Mouse (Mus musculus) forebrain, embryonic 16.5 days (tissue): ENCODE results near the gene Itprip. TPM values are rescaled to one million over a fixed set of nuclear protein-coding genes. Genes with fewer than 3 reads are reported as not detected.

Experiments used
- ATAC-seq: fragments of 200-750 bp; cut with Nextera tagmentation; 2 replicates; pipeline ENCODE4 v1.8.0; 2017; ENCODE audit warnings: mild to moderate bottlenecking, moderate library complexity
- H3K27ac ChIP-seq: fragments of 300-500 bp; sonication (generic); 2 replicates; pipeline ENCODE4 v1.5.1; 2014; ENCODE audit warnings: low read length, control low read depth
- H3K27me3 ChIP-seq: fragments of 300-500 bp; sonication (generic); replicated peaks from 2 replicates; pipeline ENCODE4 v1.6.1; 2014; ENCODE audit warnings: low read length; ENCODE audit not compliant: control insufficient read depth, insufficient read depth
- H3K36me3 ChIP-seq: fragments of 300-500 bp; sonication (generic); 2 replicates; pipeline ENCODE4 v1.6.1; 2014; ENCODE audit not compliant: control insufficient read depth, insufficient read depth
- H3K4me1 ChIP-seq: fragments of 300-500 bp; sonication (generic); replicated peaks from 2 replicates; pipeline ENCODE4 v1.6.1; 2014; ENCODE audit warnings: low read length; ENCODE audit not compliant: control insufficient read depth, insufficient read depth
- H3K4me2 ChIP-seq: fragments of 300-500 bp; sonication (generic); 2 replicates; pipeline ENCODE4 v1.6.1; 2014; ENCODE audit warnings: mild to moderate bottlenecking, low read length, control low read depth
- H3K4me3 ChIP-seq: fragments of 300-500 bp; sonication (generic); replicated peaks from 2 replicates; pipeline ENCODE4 v1.5.1; 2014; ENCODE audit warnings: mild to moderate bottlenecking, low read length, control low read depth
- H3K9ac ChIP-seq: fragments of 300-500 bp; sonication (generic); replicated peaks from 2 replicates; pipeline ENCODE4 v1.6.1; 2014; ENCODE audit warnings: low read depth, low read length, control low read depth
- H3K9me3 ChIP-seq: fragments of 300-500 bp; sonication (generic); 2 replicates; pipeline ENCODE4 v1.6.1; 2016; ENCODE audit warnings: low read length; ENCODE audit not compliant: control insufficient read depth
- WGBS: fragments of 180-500 bp; shearing (Covaris S2); extraction: QIAGEN DNeasy Blood & Tissue Kit; methylation state at CpG from one replicate; pipeline ENCODE4 v1.1.7; 2014; 5-methylcytosine and 5-hydroxymethylcytosine counted together
- polyA plus RNA-seq: library from polyadenylated mRNA; unstranded; fragments of >200 nt; fragmentation: Nextera tagmentation; extraction: Ambion mirVana; gene quantifications from 2 replicates; pipeline ENCODE4 v1.2.1, GENCODE M21; 2015

Gene Itprip
- polyA plus RNA-seq, 1 experiment from 2014 or later: 6.9 TPM

GRCm38 (mm10) chr19:47865353-47865947 is 53.6 kb downstream of the Itprip start, which contains the start of gene Gsto2:
Gene Gsto2, plus strand, starts transcription at chr19:47865534.
- ATAC-seq: peak; percentile 100
- Histone ChIP-seq H3K4me3 (peak within 1 kb of the TSS; percentile 69), H3K9me3 (no peaks in the 10 kb centered on the region), H3K27me3 (no peaks in the 10 kb centered on the region), H3K4me1 (peaks cover 4% of the 10 kb centered on the region), H3K4me2 (peak within 1 kb of the TSS; percentile 72), H3K9ac (peak within 1 kb of the TSS; percentile 81), H3K36me3 (no peaks in the 10 kb centered on the region), H3K27ac (peak within 1 kb of the TSS; percentile 82)
- WGBS: under 1% methylated on average over 49 of the region's 49 CpGs

GRCm38 (mm10) chr19:47864721-47865120 is 54.4 kb downstream of the Itprip start:
- H3K4me2 ChIP-seq: peak overlapping the region; percentile 72
- no peaks in the 10 kb centered on the region for H3K27me3 ChIP-seq
- WGBS: 85% methylated on average over 7 of the region's 7 CpGs
- peaks cover 4% of the 10 kb centered on the region for H3K4me1 ChIP-seq
- H3K27ac ChIP-seq: no peak overlapping the region
- H3K36me3 ChIP-seq: peaks cover 2% of the 10 kb centered on the region; the same call in 1 of the 2 replicates
- H3K9me3 ChIP-seq: no peaks in the 10 kb centered on the region
- no peak for ATAC-seq
- peak overlapping the region; percentile 69 for H3K4me3 ChIP-seq
- peak overlapping the region; percentile 81; the same call in 1 of the 2 replicates for H3K9ac ChIP-seq

DNA sequence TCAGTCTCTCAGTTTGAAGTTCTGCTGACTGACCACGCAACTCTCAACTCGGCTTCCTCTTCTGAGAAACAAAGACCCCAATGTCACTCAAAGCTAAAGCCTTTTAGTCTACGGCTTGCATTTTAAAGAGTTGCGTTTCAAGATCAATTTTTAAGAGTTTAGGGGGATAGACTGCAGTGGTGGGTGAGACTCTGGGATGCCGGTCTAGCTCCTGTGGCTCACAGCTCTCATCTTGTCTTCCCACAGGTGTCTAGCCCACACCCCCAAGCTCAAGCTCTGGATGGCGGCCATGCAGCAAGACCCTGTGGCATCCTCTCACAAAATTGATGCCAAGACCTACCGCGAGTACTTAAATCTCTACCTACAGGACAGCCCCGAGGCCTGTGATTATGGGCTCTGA is 55.0 kb downstream of the Itprip start:
- Histone ChIP-seq H3K4me3 (no peak overlapping the region), H3K4me2 (no peak overlapping the region), H3K27ac (no peak overlapping the region), H3K27me3 (no peaks in the 10 kb centered on the region), H3K9ac (no peak overlapping the region), H3K36me3 (peaks cover 4% of the 10 kb centered on the region; the same call in 1 of the 2 replicates), H3K4me1 (peaks cover 4% of the 10 kb centered on the region), H3K9me3 (no peaks in the 10 kb centered on the region)
- 97% methylated on average over 9 of the region's 9 CpGs for WGBS
- no peak for ATAC-seq

DNA sequence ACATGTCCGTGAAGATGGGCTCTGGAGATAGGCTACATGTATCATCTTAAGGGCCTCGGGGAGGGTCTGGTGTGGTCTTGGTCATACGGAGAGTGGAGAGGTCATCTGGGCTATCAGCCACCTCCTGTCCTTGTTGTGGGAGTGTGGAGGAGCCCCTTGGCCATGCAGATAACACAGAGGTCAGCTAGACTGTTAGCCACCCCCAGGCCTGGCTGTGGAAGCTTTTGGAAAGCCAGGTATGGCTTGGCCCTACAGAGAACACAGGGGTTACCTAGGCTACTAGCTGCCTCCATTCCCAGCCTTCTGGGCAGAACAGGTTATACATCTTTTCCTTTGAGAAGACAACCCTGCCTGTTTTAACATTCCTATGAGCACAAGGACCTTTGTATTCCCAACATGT is 56.5 kb downstream of the Itprip start:
- Histone ChIP-seq H3K27me3 (no peaks in the 10 kb centered on the region), H3K4me1 (peaks cover 4% of the 10 kb centered on the region), H3K4me2 (no peak overlapping the region), H3K9ac (no peak overlapping the region), H3K36me3 (peaks cover 4% of the 10 kb centered on the region; the same call in 1 of the 2 replicates), H3K4me3 (no peak overlapping the region), H3K9me3 (no peaks in the 10 kb centered on the region), H3K27ac (no peak overlapping the region)
- no peak for ATAC-seq
- 95% methylated on average over 3 of the region's 3 CpGs for WGBS

DNA sequence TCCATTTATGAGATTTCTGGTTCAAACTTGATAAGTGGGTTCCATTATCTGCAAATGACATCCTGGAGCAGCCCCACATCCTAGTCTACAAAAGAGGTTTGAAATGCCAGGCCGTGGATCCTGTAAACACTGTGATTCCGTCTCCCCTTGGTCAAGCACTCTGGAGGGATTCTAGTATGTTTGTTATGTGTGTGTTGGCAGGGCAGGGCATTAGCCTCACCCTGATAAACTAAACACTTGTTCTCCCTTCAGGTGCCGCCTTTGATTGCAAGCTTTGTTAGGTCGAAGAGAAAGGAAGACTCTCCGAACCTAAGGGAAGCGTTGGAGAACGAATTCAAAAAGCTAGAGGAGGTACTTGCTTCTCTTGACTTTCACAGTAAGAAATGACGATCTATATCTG is 59.9 kb downstream of the Itprip start:
- no peak for ATAC-seq
- Histone ChIP-seq H3K4me2 (no peak overlapping the region), H3K9me3 (no peaks in the 10 kb centered on the region), H3K27me3 (no peaks in the 10 kb centered on the region), H3K4me3 (no peak overlapping the region), H3K9ac (no peak overlapping the region), H3K4me1 (peaks cover 9% of the 10 kb centered on the region), H3K36me3 (peaks cover 4% of the 10 kb centered on the region; the same call in 1 of the 2 replicates), H3K27ac (no peak overlapping the region)
- WGBS: 94% methylated on average over 8 of the region's 8 CpGs

DNA sequence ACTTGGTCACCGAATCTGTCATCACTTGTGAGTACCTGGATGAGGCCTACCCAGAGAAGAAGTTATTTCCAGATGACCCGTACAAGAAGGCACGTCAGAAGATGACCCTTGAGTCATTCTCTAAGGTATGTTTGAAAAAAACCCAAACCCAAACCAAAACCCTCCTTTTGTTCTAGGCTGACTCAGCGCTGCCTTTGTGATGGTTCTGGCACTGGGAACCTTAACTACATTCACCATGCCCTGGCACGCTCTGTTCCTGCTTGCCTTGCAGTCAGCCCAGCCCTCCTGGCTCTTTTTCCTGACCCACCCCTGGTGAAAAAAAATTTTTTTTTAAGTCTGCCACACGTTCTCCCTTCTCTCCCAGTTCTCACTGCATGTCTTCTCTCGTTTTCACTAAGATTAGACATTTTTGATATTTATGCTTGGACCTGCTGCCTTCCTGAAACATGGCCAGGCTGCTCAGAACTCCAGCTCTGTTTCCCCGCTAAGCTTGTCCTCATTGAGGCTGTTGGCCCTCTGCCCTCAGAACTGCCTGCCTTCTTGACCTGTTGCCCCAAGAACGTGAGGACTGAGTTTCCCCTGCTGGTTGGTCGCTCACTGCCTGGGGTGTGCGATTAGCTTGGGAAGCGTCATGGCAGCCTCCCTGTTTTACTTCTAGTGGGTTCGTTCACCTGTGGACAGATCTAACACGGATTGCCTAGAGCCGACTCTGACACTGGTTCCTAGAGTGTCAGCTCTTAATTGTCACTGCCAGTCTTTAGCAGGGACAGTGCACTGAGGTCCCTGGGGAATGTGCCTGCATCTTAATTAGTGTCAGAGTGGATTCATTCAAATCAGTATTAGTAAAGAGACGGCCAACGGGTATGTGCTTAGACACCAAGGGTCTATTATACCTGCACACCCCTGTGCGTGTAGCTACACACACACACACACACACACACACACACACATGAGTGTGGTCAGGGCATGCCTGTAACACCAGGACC is 60.8 kb downstream of the Itprip start:
- Histone ChIP-seq H3K9ac (no peak overlapping the region), H3K4me1 (peaks cover 12% of the 10 kb centered on the region), H3K9me3 (no peaks in the 10 kb centered on the region), H3K27ac (no peak overlapping the region), H3K27me3 (no peaks in the 10 kb centered on the region), H3K36me3 (peaks cover 4% of the 10 kb centered on the region; the same call in 1 of the 2 replicates), H3K4me3 (no peak overlapping the region), H3K4me2 (no peak overlapping the region)
- 80% methylated on average over 18 of the region's 18 CpGs for WGBS
- ATAC-seq: no peak

GRCm38 (mm10) chr19:47854796-47855783 is 64.0 kb downstream of the Itprip start, which contains the start of gene Gsto1:
Gene Gsto1, plus strand, starts transcription at chr19:47854970.
- H3K4me3 ChIP-seq: peak within 1 kb of the TSS; percentile 82
- H3K36me3 ChIP-seq: peaks cover 4% of the 10 kb centered on the region; the same call in 1 of the 2 replicates
- H3K9ac ChIP-seq: peak within 1 kb of the TSS; percentile 79
- H3K4me1 ChIP-seq: peaks cover 12% of the 10 kb centered on the region
- no peaks in the 10 kb centered on the region for H3K27me3 ChIP-seq
- no peaks in the 10 kb centered on the region for H3K9me3 ChIP-seq
- WGBS: under 1% methylated on average over 58 of the region's 60 CpGs
- H3K27ac ChIP-seq: no peak within 1 kb of the TSS
- peak; percentile 95 for ATAC-seq
- H3K4me2 ChIP-seq: peak within 1 kb of the TSS; percentile 97

- Histone ChIP-seq H3K4me1 (peaks cover 12% of the 10 kb centered on the region), H3K4me2 (peak overlapping the region; percentile 97), H3K36me3 (no peaks in the 10 kb centered on the region), H3K27me3 (no peaks in the 10 kb centered on the region), H3K27ac (no peak overlapping the region), H3K9ac (peak overlapping the region; percentile 79), H3K9me3 (no peaks in the 10 kb centered on the region), H3K4me3 (peak overlapping the region; percentile 82)
- ATAC-seq: peak; percentile 64
- WGBS: 18% methylated on average over 13 of the region's 13 CpGs
These were observed 64.9 kb downstream of the Itprip start for GRCm38 (mm10) chr19:47853951-47854795.
